In the genomic region with DNA sequence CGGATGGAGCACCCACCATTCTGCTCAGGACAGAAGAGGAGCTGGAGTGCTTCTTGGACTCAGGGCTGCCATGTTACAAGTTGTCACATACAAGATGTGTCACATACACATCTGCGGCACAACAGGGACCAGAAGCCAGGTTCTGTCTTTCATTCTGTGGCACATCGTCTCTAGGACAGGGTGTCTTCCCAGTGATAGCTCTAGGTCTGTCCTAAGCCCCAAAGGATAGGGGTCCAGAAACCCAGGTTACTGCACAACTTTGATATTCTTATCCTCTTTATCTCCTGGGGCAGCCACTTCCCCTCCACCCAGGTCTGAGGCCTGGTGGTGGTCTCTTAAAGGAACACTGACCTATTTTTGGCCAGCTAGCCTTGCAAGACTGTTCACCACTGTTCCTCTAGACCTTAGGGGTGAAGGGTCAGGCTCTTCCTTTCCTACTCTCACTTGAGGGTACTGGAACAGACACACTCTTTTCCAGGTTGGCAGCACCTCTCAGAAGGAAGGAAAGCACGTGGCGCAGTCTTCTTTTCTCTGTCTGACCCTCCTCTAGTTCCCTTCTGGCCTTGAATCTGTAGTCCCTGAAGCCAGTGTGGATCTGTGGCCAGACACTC, we compare ENCODE assay signal across 14 mouse cellular contexts. TPM values are rescaled to one million over a fixed set of nuclear protein-coding genes. Genes with fewer than 3 reads are reported as not detected.
DNase-seq lines count a peak whose midpoint lies in the region; ATAC-seq and TF ChIP-seq lines count a peak whose summit lies in the region.
"Had no signal": no experiment of that assay in that cellular context is flagged by ENCODE, and none has a peak within 500 bp of the region (broad histone marks: within the 10 kb centered on the region; RNA-seq: fewer than 3 reads in every experiment).

No protein-coding gene starts in this region.

- 69% methylated on average over 5 of the region's 5 CpGs for WGBS in heart, embryonic 15.5 days
- WGBS in bone marrow, adult 2 months = 15% methylated on average over 5 of the region's 5 CpGs
- 19% methylated on average over 5 of the region's 5 CpGs for WGBS in liver, embryonic 16.5 days (ENCODE audit: insufficient replicate concordance)

- no peaks in the 10 kb centered on the region; the same call in 1 of the 2 replicates for H3K4me1 ChIP-seq in heart, embryonic 15.5 days (replicated peaks)
- peaks cover 9% of the 10 kb centered on the region; the same call in 1 of the 2 replicates for H3K4me1 ChIP-seq in bone marrow, adult 2 months (ENCODE audit: control insufficient read depth, insufficient read depth, low read length)
- peaks cover 67% of the 10 kb centered on the region for H3K4me1 ChIP-seq in liver, embryonic 16.5 days (ENCODE audit: control insufficient read depth, low read depth, low read length)
- H3K4me1 ChIP-seq: hindbrain, embryonic 13.5 days; midbrain, embryonic 12.5 days; neural tube, embryonic 13.5 days had no signal

- ATAC-seq in heart, embryonic 15.5 days (replicated peaks; ENCODE audit: insufficient number of reproducible peaks, insufficient read depth, low FRiP score, low read depth) = no peak
- ATAC-seq in liver, embryonic 16.5 days (ENCODE audit: low read depth) = no peak
- ATAC-seq in erythroid progenitor cell, adult 5-6 weeks (replicated peaks; ENCODE audit: low FRiP score, poor library complexity, severe bottlenecking) = no peak

- no peak for TF ChIP-seq CTCF in bone marrow, adult 2 months (IDR thresholded peaks at IDR 0.05; ENCODE audit: control insufficient read depth, insufficient read depth, low read length)

- H3K27ac ChIP-seq in heart, embryonic 15.5 days = no peak overlapping the region
- peak overlapping the region; percentile 96 for H3K27ac ChIP-seq in bone marrow, adult 2 months (ENCODE audit: control insufficient read depth, insufficient read depth, low read depth, low read length, poor library complexity)
- peak overlapping the region; percentile 99 for H3K27ac ChIP-seq in liver, embryonic 16.5 days (ENCODE audit: low read length)
- H3K27ac ChIP-seq: hindbrain, embryonic 13.5 days; midbrain, embryonic 12.5 days; neural tube, embryonic 13.5 days had no signal

- DNase-seq in heart, postnatal 4 days = no peak
- peak; percentile 58 for DNase-seq in 416B (ENCODE audit: low read depth)
- no peak for DNase-seq in cerebellum, adult 11 months
- DNase-seq in kidney, adult 8-10 months = no peak
- DNase-seq: gastrocnemius, postnatal 14 days; kidney, postnatal 10 days had no signal

- no peak overlapping the region for H3K4me3 ChIP-seq in heart, embryonic 15.5 days
- peak overlapping the region; percentile 26 for H3K4me3 ChIP-seq in bone marrow, adult 2 months (replicated peaks; ENCODE audit: control insufficient read depth, low read depth, low read length)
- peak overlapping the region; percentile 75 for H3K4me3 ChIP-seq in liver, embryonic 16.5 days (ENCODE audit: low read depth, low read length)
- H3K4me3 ChIP-seq: hindbrain, embryonic 13.5 days; midbrain, embryonic 12.5 days; neural tube, embryonic 13.5 days had no signal

- H3K27me3 ChIP-seq in heart, embryonic 15.5 days = peaks cover 6% of the 10 kb centered on the region
- H3K27me3 ChIP-seq in liver, embryonic 16.5 days (ENCODE audit: control insufficient read depth, insufficient read depth, low read depth, low read length) = no peaks in the 10 kb centered on the region
- H3K27me3 ChIP-seq: midbrain, embryonic 12.5 days; neural tube, embryonic 13.5 days had no signal

- peak overlapping the region; percentile 18; the same call in 1 of the 2 replicates for H3K4me2 ChIP-seq in heart, embryonic 15.5 days
- H3K4me2 ChIP-seq in liver, embryonic 16.5 days (ENCODE audit: low read depth, low read length) = peak overlapping the region; percentile 80
- H3K4me2 ChIP-seq: hindbrain, embryonic 13.5 days; midbrain, embryonic 12.5 days; neural tube, embryonic 13.5 days had no signal

- H3K9me3 ChIP-seq in heart, embryonic 15.5 days (replicated peaks) = no peaks in the 10 kb centered on the region
- H3K9me3 ChIP-seq in liver, embryonic 16.5 days (replicated peaks; ENCODE audit: control insufficient read depth, low read length) = no peaks in the 10 kb centered on the region
- H3K9me3 ChIP-seq: hindbrain, embryonic 13.5 days; midbrain, embryonic 12.5 days; neural tube, embryonic 13.5 days had no signal

- no peak overlapping the region for H3K9ac ChIP-seq in heart, embryonic 15.5 days
- peak overlapping the region; percentile 89 for H3K9ac ChIP-seq in liver, embryonic 16.5 days (ENCODE audit: low read depth, low read length)
- H3K9ac ChIP-seq: hindbrain, embryonic 13.5 days; midbrain, embryonic 12.5 days; neural tube, embryonic 13.5 days had no signal

- H3K36me3 ChIP-seq in heart, embryonic 15.5 days = no peaks in the 10 kb centered on the region
- peaks cover 13% of the 10 kb centered on the region for H3K36me3 ChIP-seq in liver, embryonic 16.5 days (ENCODE audit: control insufficient read depth, insufficient read depth)
- H3K36me3 ChIP-seq: hindbrain, embryonic 13.5 days; midbrain, embryonic 12.5 days; neural tube, embryonic 13.5 days had no signal

- no peak for TF ChIP-seq POLR2A in bone marrow, adult 2 months (IDR thresholded peaks at IDR 0.05; ENCODE audit: borderline replicate concordance, control insufficient read depth, low read depth, low read length)

RNA-seq across cellular contexts. Expression of a gene that starts 6.3 kb away (rescaled TPM):
- 0.24 and 1.9 TPM in 2 replicates for polyA plus RNA-seq in heart, embryonic 15.5 days (2015; fragmentation: Nextera tagmentation; extraction: Ambion mirVana)
- under 1 TPM in 1 of 2 experiments, not detected in 1; 0.07 TPM for total RNA-seq in heart, postnatal 4 days (2021)
- 18.0 and 50.9 TPM in 2 replicates for polyA plus RNA-seq in bone marrow, adult 2 months (2011; ENCODE audit: insufficient read depth, insufficient read length, low replicate concordance, missing spikeins)
- polyA plus RNA-seq in liver, embryonic 16.5 days (2015; fragmentation: Nextera tagmentation; extraction: Ambion mirVana) = 1.7 and 2.7 TPM in 2 replicates
- total RNA-seq in erythroid progenitor cell, adult 5-6 weeks (2015; ENCODE audit: low replicate concordance) = 6.7 and 8.6 TPM in 2 replicates
- 9.2 and 21.3 TPM in 2 replicates for total RNA-seq in erythroid progenitor cell, adult 5-6 weeks (2017; ENCODE audit: low replicate concordance)

RNA-seq across cellular contexts. Expression of a gene that starts 16.6 kb away (rescaled TPM):
- polyA plus RNA-seq in heart, embryonic 15.5 days (2015; fragmentation: Nextera tagmentation; extraction: Ambion mirVana) = 101 and 103 TPM in 2 replicates
- 10 to 100 TPM; 47.9 to 49.9 TPM for total RNA-seq in heart, postnatal 4 days (2021)
- 38.9 and 127 TPM in 2 replicates for polyA plus RNA-seq in bone marrow, adult 2 months (2011; ENCODE audit: insufficient read depth, insufficient read length, low replicate concordance, missing spikeins)
- polyA plus RNA-seq in liver, embryonic 16.5 days (2015; fragmentation: Nextera tagmentation; extraction: Ambion mirVana) = 180 and 196 TPM in 2 replicates
- 101 and 170 TPM in 2 replicates for total RNA-seq in erythroid progenitor cell, adult 5-6 weeks (2015; ENCODE audit: low replicate concordance)
- 27.0 and 66.5 TPM in 2 replicates for total RNA-seq in erythroid progenitor cell, adult 5-6 weeks (2017; ENCODE audit: low replicate concordance)

RNA-seq across cellular contexts. Expression of a gene that starts 39.4 kb away (rescaled TPM):
- 0.69 and 3.8 TPM in 2 replicates for polyA plus RNA-seq in heart, embryonic 15.5 days (2015; fragmentation: Nextera tagmentation; extraction: Ambion mirVana)
- under 1 TPM; 0.14 to 0.33 TPM for total RNA-seq in heart, postnatal 4 days (2021)
- polyA plus RNA-seq in bone marrow, adult 2 months (2011; ENCODE audit: insufficient read depth, insufficient read length, low replicate concordance, missing spikeins) = 330 and 630 TPM in 2 replicates
- 420 and 425 TPM in 2 replicates for polyA plus RNA-seq in liver, embryonic 16.5 days (2015; fragmentation: Nextera tagmentation; extraction: Ambion mirVana)
- total RNA-seq in erythroid progenitor cell, adult 5-6 weeks (2015; ENCODE audit: low replicate concordance) = 946 and 1,145 TPM in 2 replicates
- 341 and 501 TPM in 2 replicates for total RNA-seq in erythroid progenitor cell, adult 5-6 weeks (2017; ENCODE audit: low replicate concordance)
- total RNA-seq: gastrocnemius, postnatal 14 days; liver, adult 2 months had no signal

Comparison
In these comparisons a context has a peak if more than half of its experiments do, and no peak if none do; other contexts are left out.
1. RNA of a gene that starts 39.4 kb away (polyA plus RNA-seq): 330 to 630 TPM in bone marrow, adult 2 months and 420 to 425 TPM in liver, embryonic 16.5 days; 0.69 to 3.8 TPM in heart, embryonic 15.5 days; every median in the first group is over 10 times any median in the second.